Mouse (Mus musculus): ENCODE data around the gene Axdnd1. TPM values are rescaled to one million over a fixed set of nuclear protein-coding genes. Genes with fewer than 3 reads are reported as not detected.

Axdnd1 gene
- polyA plus RNA-seq, 1 experiment, result not detected

- H3K4me1 ChIP-seq (ENCODE audit: control insufficient read depth, insufficient read depth, insufficient read length), result no peaks in the 10 kb centered on the region
- DNase-seq (ENCODE audit: low read depth in 1 of 2, low spot score in 2 of 2), result no peak
- H3K4me3 ChIP-seq (ENCODE audit: extremely low read depth, insufficient read depth, insufficient read length), result no peak overlapping the region
- WGBS, result 49% methylated on average over 9 of the region's 9 CpGs
- no peaks in the 10 kb centered on the region for H3K27me3 ChIP-seq (ENCODE audit: control insufficient read depth, insufficient read depth, low read length)
- no peak overlapping the region for H3K27ac ChIP-seq (ENCODE audit: insufficient read depth, low read length)
- no peaks in the 10 kb centered on the region for H3K36me3 ChIP-seq (ENCODE audit: control insufficient read depth, insufficient read depth, low read length)
- TF ChIP-seq POLR2A (IDR thresholded peaks at IDR 0.05; ENCODE audit: low read depth, low read length) (no peak), CTCF (IDR thresholded peaks at IDR 0.05; ENCODE audit: extremely low read depth, insufficient read depth, insufficient read length, insufficient replicate concordance) (no peak)
These were observed 136.0 kb downstream of the Axdnd1 start for GRCm38 (mm10) chr1:156284851-156285540.

- WGBS, result 21% methylated on average over 10 of the region's 10 CpGs
- Histone ChIP-seq H3K27ac (ENCODE audit: insufficient read depth, low read length) (no peak overlapping the region), H3K4me3 (ENCODE audit: extremely low read depth, insufficient read depth, insufficient read length) (no peak overlapping the region), H3K36me3 (ENCODE audit: control insufficient read depth, insufficient read depth, low read length) (no peaks in the 10 kb centered on the region), H3K27me3 (ENCODE audit: control insufficient read depth, insufficient read depth, low read length) (no peaks in the 10 kb centered on the region), H3K4me1 (ENCODE audit: control insufficient read depth, insufficient read depth, insufficient read length) (no peaks in the 10 kb centered on the region)
- no peak for DNase-seq (ENCODE audit: low read depth in 1 of 2, low spot score in 2 of 2)
- TF ChIP-seq POLR2A (IDR thresholded peaks at IDR 0.05; ENCODE audit: low read depth, low read length), result no peak
- TF ChIP-seq CTCF (IDR thresholded peaks at IDR 0.05; ENCODE audit: extremely low read depth, insufficient read depth, insufficient read length, insufficient replicate concordance), result no peak
These were observed 136.8 kb downstream of the Axdnd1 start for GRCm38 (mm10) chr1:156284207-156284606.

- Histone ChIP-seq H3K36me3 (ENCODE audit: control insufficient read depth, insufficient read depth, low read length) (no peaks in the 10 kb centered on the region), H3K4me3 (ENCODE audit: extremely low read depth, insufficient read depth, insufficient read length) (no peak overlapping the region), H3K27me3 (ENCODE audit: control insufficient read depth, insufficient read depth, low read length) (no peaks in the 10 kb centered on the region), H3K4me1 (ENCODE audit: control insufficient read depth, insufficient read depth, insufficient read length) (no peaks in the 10 kb centered on the region), H3K27ac (ENCODE audit: insufficient read depth, low read length) (no peak overlapping the region)
- no peak for DNase-seq (ENCODE audit: low read depth in 1 of 2, low spot score in 2 of 2)
- 55% methylated on average over 7 of the region's 7 CpGs for WGBS
- TF ChIP-seq POLR2A (IDR thresholded peaks at IDR 0.05; ENCODE audit: low read depth, low read length), result no peak
These were observed 140.8 kb downstream of the Axdnd1 start for GRCm38 (mm10) chr1:156280131-156280530.

GRCm38 (mm10) chr1:156273647-156274046 lies 147.3 kb downstream of the Axdnd1 start:
- H3K27ac ChIP-seq (ENCODE audit: insufficient read depth, low read length), result no peak overlapping the region
- no peaks in the 10 kb centered on the region for H3K4me1 ChIP-seq (ENCODE audit: control insufficient read depth, insufficient read depth, insufficient read length)
- no peaks in the 10 kb centered on the region for H3K36me3 ChIP-seq (ENCODE audit: control insufficient read depth, insufficient read depth, low read length)
- 78% methylated on average over 7 of the region's 7 CpGs for WGBS
- TF ChIP-seq CTCF (IDR thresholded peaks at IDR 0.05; ENCODE audit: extremely low read depth, insufficient read depth, insufficient read length, insufficient replicate concordance) (no peak), POLR2A (IDR thresholded peaks at IDR 0.05; ENCODE audit: low read depth, low read length) (no peak)
- no peak for DNase-seq (ENCODE audit: low read depth in 1 of 2, low spot score in 2 of 2)
- H3K4me3 ChIP-seq (ENCODE audit: extremely low read depth, insufficient read depth, insufficient read length), result no peak overlapping the region
- H3K27me3 ChIP-seq (ENCODE audit: control insufficient read depth, insufficient read depth, low read length), result no peaks in the 10 kb centered on the region

Other genes starting within 250 kb of the Axdnd1 start
- 0.02 TPM in 1 of 2 replicates, not detected in the other for gene Fam163a, start 216.1 kb downstream of the Axdnd1 start, polyA plus RNA-seq (2012; rRNA removed)
- not detected in 2 replicates for gene Tdrd5, start 117.5 kb downstream of the Axdnd1 start, polyA plus RNA-seq (2012; rRNA removed)
- gene Nphs2, start 110.4 kb downstream of the Axdnd1 start, polyA plus RNA-seq (2012; rRNA removed), result not detected in 2 replicates
- 27.1 and 33.6 TPM in 2 replicates for gene Gm2000, start 55.1 kb downstream of the Axdnd1 start, polyA plus RNA-seq (2012; rRNA removed)
- 21.3 and 26.0 TPM in 2 replicates for gene Soat1, start 53.2 kb upstream of the Axdnd1 start, polyA plus RNA-seq (2012; rRNA removed)
- gene Gm10031, start 102.9 kb upstream of the Axdnd1 start, polyA plus RNA-seq (2012; rRNA removed), result 15.4 and 17.3 TPM in 2 replicates
- gene Abl2, start 137.6 kb upstream of the Axdnd1 start, polyA plus RNA-seq (2012; rRNA removed), result 8.1 and 11.0 TPM in 2 replicates